13 mouse cellular contexts compared by ENCODE assay signal in the genomic region with DNA sequence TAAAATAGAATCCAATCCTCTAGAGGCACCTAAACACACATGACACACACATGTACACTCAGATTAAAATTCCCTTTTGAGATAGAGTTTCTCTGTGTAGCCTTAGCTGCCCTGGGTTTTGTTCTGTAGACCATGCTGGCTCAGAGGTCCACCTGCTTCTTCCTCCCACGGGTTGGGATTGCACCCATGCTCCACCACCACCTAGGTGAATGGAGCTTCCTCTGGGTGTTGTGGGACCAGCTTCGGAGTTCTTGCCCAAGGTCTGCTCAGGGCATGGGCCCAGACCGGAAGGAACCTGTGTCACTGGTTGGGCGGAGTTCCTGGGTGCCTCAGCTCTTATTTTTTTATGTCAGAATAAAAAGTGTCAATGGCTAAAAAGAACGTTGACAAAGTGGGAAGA.
"Had no signal": no experiment of that assay in that cellular context is flagged by ENCODE, and none has a peak within 500 bp of the region (broad histone marks: within the 10 kb centered on the region; RNA-seq: fewer than 3 reads in every experiment).

No protein-coding gene starts in this region.

- H3K36me3 ChIP-seq: limb, embryonic 15.5 days; liver, embryonic 12.5 days had no signal

- H3K4me2 ChIP-seq: limb, embryonic 15.5 days; liver, embryonic 12.5 days; lung, embryonic 14.5 days; midbrain, embryonic 11.5 days had no signal

- H3K4me3 ChIP-seq: limb, embryonic 15.5 days; liver, embryonic 12.5 days; megakaryocyte, embryonic 14.5 days had no signal

- H3K27me3 ChIP-seq: limb, embryonic 15.5 days; liver, embryonic 12.5 days; megakaryocyte, embryonic 14.5 days had no signal

- H3K9me3 ChIP-seq: limb, embryonic 15.5 days; liver, embryonic 12.5 days; megakaryocyte, embryonic 14.5 days had no signal

- DNase-seq: kidney, postnatal 25 days; layer of hippocampus, adult 9-11 months; layer of hippocampus, postnatal 36 days; lung, embryonic 14.5 days; lung, postnatal 10 days; lung, postnatal 4 days; thymus, postnatal 4 days had no signal

- ATAC-seq: liver, embryonic 12.5 days; midbrain, embryonic 16.5 days had no signal

- H3K9ac ChIP-seq: limb, embryonic 15.5 days; liver, embryonic 12.5 days; lung, embryonic 14.5 days had no signal

- H3K27ac ChIP-seq: limb, embryonic 15.5 days; liver, embryonic 12.5 days; stomach, postnatal 0 days had no signal
